Mouse (Mus musculus) limb, embryonic 13.5 days (tissue): ENCODE measurements at regions not wholly inside any gene's neighbourhood (a gene's known extent, or its start where the extent isn't known, plus 50 kb on each side); places are given as distances from the start of the nearest gene placed in this dataset.

Source experiments
- ATAC-seq: fragments of 200-750 bp; cut with Nextera tagmentation; 2 replicates; pipeline ENCODE4 v1.8.0; 2017; ENCODE audit warnings: low read depth, moderate number of reproducible peaks, moderate TSS enrichment; ENCODE audit not compliant: low FRiP score
- H3K27ac ChIP-seq: fragments of 300-500 bp; sonication (generic); 2 replicates; pipeline ENCODE4 v1.5.1; 2015; ENCODE audit warnings: inconsistent platforms, mild to moderate bottlenecking, moderate library complexity
- H3K27me3 ChIP-seq: fragments of 300-500 bp; sonication (generic); 2 replicates; pipeline ENCODE4 v1.6.1; 2015; ENCODE audit warnings: mild to moderate bottlenecking, inconsistent platforms
- H3K36me3 ChIP-seq: fragments of 300-500 bp; sonication (generic); 2 replicates; pipeline ENCODE4 v1.6.1; 2015; ENCODE audit warnings: inconsistent platforms, mild to moderate bottlenecking, moderate library complexity
- H3K4me1 ChIP-seq: fragments of 300-500 bp; sonication (generic); 2 replicates; pipeline ENCODE4 v1.6.1; 2015; ENCODE audit warnings: inconsistent platforms
- H3K4me2 ChIP-seq: fragments of 300-500 bp; sonication (generic); replicated peaks from 2 replicates; pipeline ENCODE4 v1.6.1; 2015; ENCODE audit warnings: inconsistent platforms, mild to moderate bottlenecking, moderate library complexity
- H3K4me3 ChIP-seq: fragments of 300-500 bp; sonication (generic); 2 replicates; pipeline ENCODE4 v1.5.1; 2015; ENCODE audit warnings: moderate library complexity, mild to moderate bottlenecking, inconsistent platforms
- H3K9ac ChIP-seq: fragments of 300-500 bp; sonication (generic); 2 replicates; pipeline ENCODE4 v1.6.1; 2015; ENCODE audit warnings: mild to moderate bottlenecking, inconsistent platforms
- H3K9me3 ChIP-seq: fragments of 300-500 bp; sonication (generic); 2 replicates; pipeline ENCODE4 v1.6.1; 2016; ENCODE audit warnings: inconsistent platforms
- WGBS: fragments of 180-500 bp; shearing (Covaris S2); methylation state at CpG from one replicate; pipeline ENCODE4 v1.1.7; 2015; 5-methylcytosine and 5-hydroxymethylcytosine counted together

- Histone ChIP-seq H3K27me3 (no peaks in the 10 kb centered on the region), H3K4me2 (no peak overlapping the region), H3K36me3 (no peaks in the 10 kb centered on the region), H3K4me1 (peaks cover 9% of the 10 kb centered on the region; the same call in 1 of the 2 replicates), H3K9me3 (no peaks in the 10 kb centered on the region), H3K4me3 (no peak overlapping the region), H3K9ac (no peak overlapping the region), H3K27ac (no peak overlapping the region)
- 82% methylated on average over 3 of the region's 3 CpGs for WGBS
- no peak for ATAC-seq
Measured at GRCm38 (mm10) chr13:112081935-112082334, 206.3 kb upstream of the Ankrd55 start.

- Histone ChIP-seq H3K4me2 (0 out of 2 replicates have a peak overlapping the region, but pooled peaks have one; percentile 17), H3K9ac (no peak overlapping the region), H3K4me1 (peaks cover 23% of the 10 kb centered on the region), H3K9me3 (no peaks in the 10 kb centered on the region), H3K27ac (no peak overlapping the region), H3K36me3 (no peaks in the 10 kb centered on the region), H3K4me3 (no peak overlapping the region), H3K27me3 (no peaks in the 10 kb centered on the region)
- 51% methylated on average over 15 of the region's 15 CpGs for WGBS
- ATAC-seq, result no peak
Measured at GRCm38 (mm10) chr13:112084484-112085278, 203.6 kb upstream of the Ankrd55 start.

- peaks cover 31% of the 10 kb centered on the region for H3K4me1 ChIP-seq
- H3K9me3 ChIP-seq, result no peaks in the 10 kb centered on the region
- WGBS, result 11% methylated on average over 5 of the region's 5 CpGs
- H3K27ac ChIP-seq, result peak overlapping the region; percentile 48; the same call in 1 of the 2 replicates
- H3K9ac ChIP-seq, result no peak overlapping the region
- H3K27me3 ChIP-seq, result no peaks in the 10 kb centered on the region
- H3K36me3 ChIP-seq, result no peaks in the 10 kb centered on the region
- H3K4me2 ChIP-seq, result no peak overlapping the region
- ATAC-seq, result peak; percentile 36; the same call in 1 of the 2 replicates
- no peak overlapping the region for H3K4me3 ChIP-seq
Measured at GRCm38 (mm10) chr13:112088312-112088771, 199.9 kb upstream of the Ankrd55 start.

GRCm38 (mm10) chr13:112090737-112091136 lies 197.5 kb upstream of the Ankrd55 start:
- no peaks in the 10 kb centered on the region for H3K9me3 ChIP-seq
- no peak overlapping the region for H3K4me3 ChIP-seq
- H3K27me3 ChIP-seq, result no peaks in the 10 kb centered on the region
- no peak overlapping the region for H3K4me2 ChIP-seq
- H3K9ac ChIP-seq, result no peak overlapping the region
- no peak for ATAC-seq
- WGBS, result 48% methylated on average over 8 of the region's 8 CpGs
- no peak overlapping the region; the same call in 1 of the 2 replicates for H3K27ac ChIP-seq
- no peaks in the 10 kb centered on the region for H3K36me3 ChIP-seq
- H3K4me1 ChIP-seq, result peaks cover 23% of the 10 kb centered on the region

GRCm38 (mm10) chr13:112095595-112096139 lies 192.6 kb upstream of the Ankrd55 start:
- no peak overlapping the region for H3K9ac ChIP-seq
- H3K27ac ChIP-seq, result no peak overlapping the region
- no peak for ATAC-seq
- H3K4me2 ChIP-seq, result no peak overlapping the region
- H3K9me3 ChIP-seq, result no peaks in the 10 kb centered on the region
- WGBS, result 77% methylated on average over 10 of the region's 10 CpGs
- no peaks in the 10 kb centered on the region for H3K36me3 ChIP-seq
- no peak overlapping the region for H3K4me3 ChIP-seq
- peaks cover 11% of the 10 kb centered on the region; the same call in 1 of the 2 replicates for H3K4me1 ChIP-seq
- no peaks in the 10 kb centered on the region for H3K27me3 ChIP-seq

GRCm38 (mm10) chr13:112099953-112100591 lies 188.2 kb upstream of the Ankrd55 start:
- H3K9ac ChIP-seq, result no peak overlapping the region
- ATAC-seq, result 0 out of 2 replicates have a peak, but pooled peaks have one; percentile 4
- WGBS, result 45% methylated on average over 7 of the region's 7 CpGs

GRCm38 (mm10) chr13:112100592-112101420 lies 187.4 kb upstream of the Ankrd55 start:
- H3K27ac ChIP-seq, result no peak overlapping the region
- WGBS, result 2% methylated on average over 31 of the region's 31 CpGs
- peak overlapping the region; percentile 91 for H3K4me2 ChIP-seq
- H3K27me3 ChIP-seq, result no peaks in the 10 kb centered on the region
- ATAC-seq, result peak; percentile 84
- peak overlapping the region; percentile 62 for H3K9ac ChIP-seq
- peak overlapping the region; percentile 53 for H3K4me3 ChIP-seq
- H3K36me3 ChIP-seq, result no peaks in the 10 kb centered on the region
- H3K4me1 ChIP-seq, result peaks cover 15% of the 10 kb centered on the region; the same call in 1 of the 2 replicates
- H3K9me3 ChIP-seq, result no peaks in the 10 kb centered on the region

More at GRCm38 (mm10) chr13:112099953-112100591, 188.2 kb upstream of the Ankrd55 start:
- Histone ChIP-seq H3K4me2 (peak overlapping the region; percentile 91), H3K27me3 (no peaks in the 10 kb centered on the region), H3K36me3 (no peaks in the 10 kb centered on the region), H3K4me3 (peak overlapping the region; percentile 53), H3K27ac (no peak overlapping the region), H3K9me3 (no peaks in the 10 kb centered on the region), H3K4me1 (peaks cover 15% of the 10 kb centered on the region; the same call in 1 of the 2 replicates)

- Histone ChIP-seq H3K36me3 (no peaks in the 10 kb centered on the region), H3K4me1 (peaks cover 15% of the 10 kb centered on the region; the same call in 1 of the 2 replicates), H3K4me2 (peak overlapping the region; percentile 91), H3K27me3 (no peaks in the 10 kb centered on the region), H3K27ac (no peak overlapping the region), H3K4me3 (peak overlapping the region; percentile 53), H3K9me3 (no peaks in the 10 kb centered on the region), H3K9ac (no peak overlapping the region)
- no peak for ATAC-seq
- WGBS, result 41% methylated on average over 5 of the region's 5 CpGs
Measured at GRCm38 (mm10) chr13:112101421-112101756, 186.9 kb upstream of the Ankrd55 start.

GRCm38 (mm10) chr13:112105953-112106352 lies 182.3 kb upstream of the Ankrd55 start:
- H3K27ac ChIP-seq, result no peak overlapping the region
- H3K4me1 ChIP-seq, result 0 out of 2 replicates have a peak, but pooled peaks cover 7% of the 10 kb centered on the region
- no peaks in the 10 kb centered on the region for H3K27me3 ChIP-seq
- no peak overlapping the region for H3K4me3 ChIP-seq
- no peaks in the 10 kb centered on the region for H3K36me3 ChIP-seq
- 88% methylated on average over 3 of the region's 3 CpGs for WGBS
- no peak overlapping the region for H3K9ac ChIP-seq
- no peak for ATAC-seq
- no peaks in the 10 kb centered on the region for H3K9me3 ChIP-seq
- H3K4me2 ChIP-seq, result no peak overlapping the region

- no peak overlapping the region for H3K4me3 ChIP-seq
- H3K27ac ChIP-seq, result no peak overlapping the region
- peaks cover 24% of the 10 kb centered on the region for H3K4me1 ChIP-seq
- H3K4me2 ChIP-seq, result no peak overlapping the region
- no peaks in the 10 kb centered on the region for H3K36me3 ChIP-seq
- no peak overlapping the region for H3K9ac ChIP-seq
- ATAC-seq, result no peak
- H3K9me3 ChIP-seq, result no peaks in the 10 kb centered on the region
- H3K27me3 ChIP-seq, result peaks cover 3% of the 10 kb centered on the region; the same call in 1 of the 2 replicates
- 63% methylated on average over 7 of the region's 7 CpGs for WGBS
Measured at GRCm38 (mm10) chr13:112114741-112115201, 173.5 kb upstream of the Ankrd55 start.

- H3K4me1 ChIP-seq, result peaks cover 37% of the 10 kb centered on the region
- ATAC-seq, result no peak
- 57% methylated on average over 9 of the region's 9 CpGs for WGBS
- no peak overlapping the region for H3K9ac ChIP-seq
- no peak overlapping the region for H3K27ac ChIP-seq
- no peak overlapping the region for H3K4me3 ChIP-seq
- H3K9me3 ChIP-seq, result no peaks in the 10 kb centered on the region
- H3K4me2 ChIP-seq, result no peak overlapping the region
- H3K27me3 ChIP-seq, result peaks cover 3% of the 10 kb centered on the region; the same call in 1 of the 2 replicates
- H3K36me3 ChIP-seq, result no peaks in the 10 kb centered on the region
Measured at GRCm38 (mm10) chr13:112116101-112116726, 172.0 kb upstream of the Ankrd55 start.
